Mouse (Mus musculus): ENCODE results near the gene Gje1.

Gene Gje1

GRCm38 (mm10) chr10:14718114-14718513 lies at the start of gene Gje1:
Gje1 (minus strand) TSS chr10:14718214.
- DNase-seq (ENCODE audit: low read depth, low spot score): no peak
- no peaks in the 10 kb centered on the region for H3K27me3 ChIP-seq (ENCODE audit: control insufficient read depth, insufficient read depth, low read length, poor library complexity, severe bottlenecking)

GRCm38 (mm10) chr10:14760618-14761017 lies 42.6 kb upstream of the Gje1 start:
- Histone ChIP-seq H3K27me3 (ENCODE audit: control insufficient read depth, insufficient read depth, low read length, poor library complexity, severe bottlenecking) (peaks cover 2% of the 10 kb centered on the region; the same call in 1 of the 2 replicates), H3K36me3 (ENCODE audit: control insufficient read depth, insufficient read depth, low read length, poor library complexity, severe bottlenecking) (no peaks in the 10 kb centered on the region)
- DNase-seq (ENCODE audit: low read depth, low spot score): no peak

More at GRCm38 (mm10) chr10:14718114-14718513, at the start of gene Gje1:
- H3K36me3 ChIP-seq (ENCODE audit: control insufficient read depth, insufficient read depth, low read length, poor library complexity, severe bottlenecking): no peaks in the 10 kb centered on the region

- no peaks in the 10 kb centered on the region for H3K36me3 ChIP-seq (ENCODE audit: control insufficient read depth, insufficient read depth, low read length, poor library complexity, severe bottlenecking)
- DNase-seq (ENCODE audit: low read depth, low spot score): no peak
- H3K27me3 ChIP-seq (ENCODE audit: control insufficient read depth, insufficient read depth, low read length, poor library complexity, severe bottlenecking): peaks cover 2% of the 10 kb centered on the region; the same call in 1 of the 2 replicates
Observed at GRCm38 (mm10) chr10:14759665-14760558, 41.9 kb upstream of the Gje1 start.

GRCm38 (mm10) chr10:14734285-14734684 lies 16.3 kb upstream of the Gje1 start:
- no peaks in the 10 kb centered on the region for H3K36me3 ChIP-seq (ENCODE audit: control insufficient read depth, insufficient read depth, low read length, poor library complexity, severe bottlenecking)
- H3K27me3 ChIP-seq (ENCODE audit: control insufficient read depth, insufficient read depth, low read length, poor library complexity, severe bottlenecking): no peaks in the 10 kb centered on the region
- DNase-seq (ENCODE audit: low read depth, low spot score): peak; percentile 35

GRCm38 (mm10) chr10:14725671-14726070 lies 7.7 kb upstream of the Gje1 start:
- H3K27me3 ChIP-seq (ENCODE audit: control insufficient read depth, insufficient read depth, low read length, poor library complexity, severe bottlenecking): no peaks in the 10 kb centered on the region
- H3K36me3 ChIP-seq (ENCODE audit: control insufficient read depth, insufficient read depth, low read length, poor library complexity, severe bottlenecking): no peaks in the 10 kb centered on the region
- no peak for DNase-seq (ENCODE audit: low read depth, low spot score)

GRCm38 (mm10) chr10:14705072-14706066 lies 12.6 kb downstream of the Gje1 start, which contains the start of the genes Vta1 and Nmbr:
Vta1 (minus strand) TSS chr10:14705560.
Nmbr (plus strand) TSS chr10:14705591.
- no peaks in the 10 kb centered on the region for H3K36me3 ChIP-seq (ENCODE audit: control insufficient read depth, insufficient read depth, low read length, poor library complexity, severe bottlenecking)
- H3K27me3 ChIP-seq (ENCODE audit: control insufficient read depth, insufficient read depth, low read length, poor library complexity, severe bottlenecking): no peaks in the 10 kb centered on the region
- DNase-seq (ENCODE audit: low read depth, low spot score): peak; percentile 98

GRCm38 (mm10) chr10:14703830-14704420 lies 14.1 kb downstream of the Gje1 start:
- no peaks in the 10 kb centered on the region for H3K36me3 ChIP-seq (ENCODE audit: control insufficient read depth, insufficient read depth, low read length, poor library complexity, severe bottlenecking)
- H3K27me3 ChIP-seq (ENCODE audit: control insufficient read depth, insufficient read depth, low read length, poor library complexity, severe bottlenecking): no peaks in the 10 kb centered on the region
- DNase-seq (ENCODE audit: low read depth, low spot score): no peak

- H3K36me3 ChIP-seq (ENCODE audit: control insufficient read depth, insufficient read depth, low read length, poor library complexity, severe bottlenecking): no peaks in the 10 kb centered on the region
Observed at GRCm38 (mm10) chr10:14703239-14703638, 14.8 kb downstream of the Gje1 start.

GRCm38 (mm10) chr10:14690349-14690748 lies 27.7 kb downstream of the Gje1 start:
- no peak for DNase-seq (ENCODE audit: low read depth, low spot score)
- no peaks in the 10 kb centered on the region; the same call in 1 of the 2 replicates for H3K36me3 ChIP-seq (ENCODE audit: control insufficient read depth, insufficient read depth, low read length, poor library complexity, severe bottlenecking)
- no peaks in the 10 kb centered on the region for H3K27me3 ChIP-seq (ENCODE audit: control insufficient read depth, insufficient read depth, low read length, poor library complexity, severe bottlenecking)

More at GRCm38 (mm10) chr10:14703239-14703638, 14.8 kb downstream of the Gje1 start:
- no peaks in the 10 kb centered on the region for H3K27me3 ChIP-seq (ENCODE audit: control insufficient read depth, insufficient read depth, low read length, poor library complexity, severe bottlenecking)
- DNase-seq (ENCODE audit: low read depth, low spot score): no peak

GRCm38 (mm10) chr10:14688785-14689442 lies 29.1 kb downstream of the Gje1 start:
- DNase-seq (ENCODE audit: low read depth, low spot score): no peak
- Histone ChIP-seq H3K36me3 (ENCODE audit: control insufficient read depth, insufficient read depth, low read length, poor library complexity, severe bottlenecking) (no peaks in the 10 kb centered on the region; the same call in 1 of the 2 replicates), H3K27me3 (ENCODE audit: control insufficient read depth, insufficient read depth, low read length, poor library complexity, severe bottlenecking) (no peaks in the 10 kb centered on the region)

GRCm38 (mm10) chr10:14685663-14686062 lies 32.4 kb downstream of the Gje1 start:
- DNase-seq (ENCODE audit: low read depth, low spot score): peak; percentile 8
- no peaks in the 10 kb centered on the region; the same call in 1 of the 2 replicates for H3K36me3 ChIP-seq (ENCODE audit: control insufficient read depth, insufficient read depth, low read length, poor library complexity, severe bottlenecking)
- no peaks in the 10 kb centered on the region for H3K27me3 ChIP-seq (ENCODE audit: control insufficient read depth, insufficient read depth, low read length, poor library complexity, severe bottlenecking)

GRCm38 (mm10) chr10:14666147-14666546 lies 51.9 kb downstream of the Gje1 start:
- Histone ChIP-seq H3K36me3 (ENCODE audit: control insufficient read depth, insufficient read depth, low read length, poor library complexity, severe bottlenecking) (peaks cover 5% of the 10 kb centered on the region), H3K27me3 (ENCODE audit: control insufficient read depth, insufficient read depth, low read length, poor library complexity, severe bottlenecking) (no peaks in the 10 kb centered on the region)
- DNase-seq (ENCODE audit: low read depth, low spot score): no peak
